Mouse (Mus musculus): ENCODE results near the gene Tusc2. TPM values are rescaled to one million over a fixed set of nuclear protein-coding genes. Genes with fewer than 3 reads are reported as not detected.

Tusc2 gene
- polyA plus RNA-seq, 1 experiment = 25.0 TPM

DNA sequence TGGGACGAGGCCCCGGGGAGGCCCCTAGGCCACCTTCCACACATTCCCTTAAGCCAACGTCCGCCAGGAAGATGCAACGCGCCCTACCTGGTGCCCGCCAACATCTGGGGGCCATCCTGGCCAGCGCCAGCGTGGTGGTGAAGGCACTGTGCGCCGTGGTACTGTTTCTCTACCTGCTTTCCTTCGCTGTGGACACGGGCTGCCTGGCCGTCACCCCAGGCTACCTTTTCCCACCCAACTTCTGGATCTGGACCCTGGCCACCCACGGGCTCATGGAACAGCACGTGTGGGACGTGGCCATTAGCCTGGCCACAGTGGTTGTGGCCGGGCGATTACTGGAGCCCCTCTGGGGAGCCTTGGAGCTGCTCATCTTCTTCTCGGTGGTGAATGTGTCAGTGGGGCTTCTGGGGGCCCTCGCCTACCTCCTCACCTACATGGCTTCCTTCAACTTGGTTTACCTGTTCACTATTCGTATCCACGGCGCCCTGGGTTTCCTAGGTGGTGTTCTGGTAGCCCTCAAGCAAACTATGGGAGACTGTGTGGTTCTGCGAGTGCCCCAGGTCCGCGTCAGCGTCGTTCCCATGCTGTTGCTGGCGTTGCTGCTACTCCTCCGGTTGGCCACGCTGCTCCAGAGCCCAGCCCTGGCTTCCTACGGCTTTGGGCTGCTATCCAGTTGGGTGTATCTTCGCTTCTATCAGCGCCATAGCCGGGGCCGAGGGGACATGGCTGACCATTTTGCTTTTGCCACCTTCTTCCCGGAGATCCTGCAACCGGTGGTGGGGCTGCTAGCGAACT, 28.4 kb upstream of the Tusc2 start:
- Histone ChIP-seq H3K79me2 (ENCODE audit: control insufficient read depth, insufficient read depth) (peaks cover 34% of the 10 kb centered on the region), H3K27me3 (ENCODE audit: control insufficient read depth, insufficient read depth, insufficient read length) (no peaks in the 10 kb centered on the region), H3ac (ENCODE audit: control insufficient read depth, insufficient read length) (peak overlapping the region; percentile 73), H3K4me2 (ENCODE audit: low read depth) (peak overlapping the region; percentile 86), H3K4me3 (peak overlapping the region; percentile 92), H3K36me3 (ENCODE audit: control insufficient read depth, insufficient read depth) (peaks cover 10% of the 10 kb centered on the region)
- TF ChIP-seq REST (IDR thresholded peaks at IDR 0.05; ENCODE audit: insufficient read depth, insufficient read length) (no peak), TCF3 (IDR thresholded peaks at IDR 0.05; ENCODE audit: insufficient read length, low read depth) (no peak), POLR2AphosphoS2 (IDR thresholded peaks at IDR 0.05; ENCODE audit: insufficient read length, low read depth) (no peak), TCF12 (IDR thresholded peaks at IDR 0.05; ENCODE audit: insufficient read depth, poor library complexity, severe bottlenecking) (no peak), USF1 (IDR thresholded peaks at IDR 0.05; ENCODE audit: low read depth) (no peak), MAX (IDR thresholded peaks at IDR 0.05; ENCODE audit: low read depth) (no peak), MYOG (IDR thresholded peaks at IDR 0.05; ENCODE audit: control insufficient read depth in 1 of 3, insufficient read depth in 1 of 3, insufficient read length in 2 of 3, low read depth in 2 of 3) (no peak), E2F4 (IDR thresholded peaks at IDR 0.05; ENCODE audit: insufficient read depth) (no peak), MYOD1 (IDR thresholded peaks at IDR 0.05; ENCODE audit: control insufficient read depth in 1 of 3, insufficient read length in 2 of 3, low read depth in 2 of 3) (no peak), SRF (IDR thresholded peaks at IDR 0.05; ENCODE audit: control insufficient read depth, insufficient read length, low read depth) (no peak), POLR2A (IDR thresholded peaks at IDR 0.05; ENCODE audit: insufficient read length, low read depth) (no peak), CEBPB (IDR thresholded peaks at IDR 0.05; ENCODE audit: insufficient read depth, poor library complexity, severe bottlenecking) (no peak)

DNA sequence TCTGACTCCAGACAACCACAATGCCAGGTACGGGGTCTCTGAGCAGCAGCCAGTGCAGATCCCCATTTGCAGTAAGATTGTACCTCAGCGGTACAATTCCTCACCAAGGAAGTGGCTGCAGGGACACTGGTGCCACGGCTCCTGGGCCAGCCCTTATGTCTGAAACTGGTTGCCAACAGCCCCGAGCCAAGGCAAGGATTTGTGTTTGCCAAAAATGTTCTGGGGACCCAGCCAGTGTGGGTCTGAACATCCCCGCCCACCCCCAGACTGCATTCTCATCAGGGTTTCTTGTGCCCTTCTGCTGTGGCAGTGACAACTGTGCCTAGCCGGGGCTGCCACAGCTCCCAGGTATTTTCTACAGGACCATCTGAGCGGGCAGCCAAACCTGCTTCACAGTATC, 24.8 kb upstream of the Tusc2 start:
- H3ac ChIP-seq (ENCODE audit: control insufficient read depth, insufficient read length) = no peak overlapping the region
- no peak overlapping the region for H3K4me2 ChIP-seq (ENCODE audit: low read depth)
- no peaks in the 10 kb centered on the region for H3K27me3 ChIP-seq (ENCODE audit: control insufficient read depth, insufficient read depth, insufficient read length)
- H3K4me3 ChIP-seq = no peak overlapping the region
- H3K79me2 ChIP-seq (ENCODE audit: control insufficient read depth, insufficient read depth) = peaks cover 34% of the 10 kb centered on the region
- peaks cover 10% of the 10 kb centered on the region for H3K36me3 ChIP-seq (ENCODE audit: control insufficient read depth, insufficient read depth)
- TF ChIP-seq CEBPB (IDR thresholded peaks at IDR 0.05; ENCODE audit: insufficient read depth, poor library complexity, severe bottlenecking) (no peak), POLR2A (IDR thresholded peaks at IDR 0.05; ENCODE audit: insufficient read length, low read depth) (no peak), REST (IDR thresholded peaks at IDR 0.05; ENCODE audit: insufficient read depth, insufficient read length) (no peak), MYOD1 (IDR thresholded peaks at IDR 0.05; ENCODE audit: control insufficient read depth in 1 of 3, insufficient read length in 2 of 3, low read depth in 2 of 3) (no peak), TCF3 (IDR thresholded peaks at IDR 0.05; ENCODE audit: insufficient read length, low read depth) (no peak), POLR2AphosphoS2 (IDR thresholded peaks at IDR 0.05; ENCODE audit: insufficient read length, low read depth) (no peak), TCF12 (IDR thresholded peaks at IDR 0.05; ENCODE audit: insufficient read depth, poor library complexity, severe bottlenecking) (no peak), MAX (IDR thresholded peaks at IDR 0.05; ENCODE audit: low read depth) (no peak), SRF (IDR thresholded peaks at IDR 0.05; ENCODE audit: control insufficient read depth, insufficient read length, low read depth) (no peak)

GRCm38 (mm10) chr9:107538711-107539110, 24.3 kb upstream of the Tusc2 start:
- TF ChIP-seq SRF (IDR thresholded peaks at IDR 0.05; ENCODE audit: control insufficient read depth, insufficient read length, low read depth) = no peak
- TF ChIP-seq TCF3 (IDR thresholded peaks at IDR 0.05; ENCODE audit: insufficient read length, low read depth) = no peak
- no peak for TF ChIP-seq CEBPB (IDR thresholded peaks at IDR 0.05; ENCODE audit: insufficient read depth, poor library complexity, severe bottlenecking)
- no peak for TF ChIP-seq REST (IDR thresholded peaks at IDR 0.05; ENCODE audit: insufficient read depth, insufficient read length)
- Histone ChIP-seq H3ac (ENCODE audit: control insufficient read depth, insufficient read length) (no peak overlapping the region), H3K27me3 (ENCODE audit: control insufficient read depth, insufficient read depth, insufficient read length) (no peaks in the 10 kb centered on the region), H3K79me2 (ENCODE audit: control insufficient read depth, insufficient read depth) (peaks cover 34% of the 10 kb centered on the region), H3K36me3 (ENCODE audit: control insufficient read depth, insufficient read depth) (peaks cover 10% of the 10 kb centered on the region), H3K4me2 (ENCODE audit: low read depth) (no peak overlapping the region), H3K4me3 (no peak overlapping the region)

DNA sequence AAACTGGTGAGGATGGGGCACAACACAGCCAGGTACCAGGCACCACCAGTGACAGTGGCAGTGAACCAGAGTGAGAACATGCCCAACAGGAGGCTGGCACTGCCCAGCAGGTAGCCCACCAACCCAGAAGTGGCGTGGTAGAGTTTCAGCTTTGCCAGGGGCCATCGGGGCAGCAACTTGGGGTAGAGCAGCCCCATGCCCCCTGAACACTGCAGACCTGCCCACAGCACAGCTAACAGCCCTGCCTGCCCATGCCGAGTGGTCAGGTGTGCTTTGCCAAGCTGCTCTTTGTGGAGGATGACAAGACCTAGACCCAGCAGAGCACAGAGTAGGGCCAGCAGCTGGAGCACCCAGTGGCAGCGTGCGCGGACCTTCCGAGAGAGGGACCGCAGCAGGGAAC, 23.1 kb upstream of the Tusc2 start:
- Histone ChIP-seq H3ac (ENCODE audit: control insufficient read depth, insufficient read length) (no peak overlapping the region), H3K79me2 (ENCODE audit: control insufficient read depth, insufficient read depth) (peaks cover 26% of the 10 kb centered on the region), H3K4me3 (no peak overlapping the region), H3K4me2 (ENCODE audit: low read depth) (no peak overlapping the region), H3K36me3 (ENCODE audit: control insufficient read depth, insufficient read depth) (peaks cover 10% of the 10 kb centered on the region), H3K27me3 (ENCODE audit: control insufficient read depth, insufficient read depth, insufficient read length) (no peaks in the 10 kb centered on the region)
- TF ChIP-seq POLR2A (IDR thresholded peaks at IDR 0.05; ENCODE audit: insufficient read length, low read depth) (peak; percentile 24), POLR2AphosphoS2 (IDR thresholded peaks at IDR 0.05; ENCODE audit: insufficient read length, low read depth) (peak; percentile 70), MYOD1 (IDR thresholded peaks at IDR 0.05; ENCODE audit: control insufficient read depth in 1 of 3, insufficient read length in 2 of 3, low read depth in 2 of 3) (no peak)

- H3K36me3 ChIP-seq (ENCODE audit: control insufficient read depth, insufficient read depth) = peaks cover 10% of the 10 kb centered on the region
- no peak overlapping the region for H3K4me3 ChIP-seq
- H3K79me2 ChIP-seq (ENCODE audit: control insufficient read depth, insufficient read depth) = peaks cover 21% of the 10 kb centered on the region
- no peak overlapping the region for H3K4me2 ChIP-seq (ENCODE audit: low read depth)
- H3ac ChIP-seq (ENCODE audit: control insufficient read depth, insufficient read length) = no peak overlapping the region
- no peaks in the 10 kb centered on the region for H3K27me3 ChIP-seq (ENCODE audit: control insufficient read depth, insufficient read depth, insufficient read length)
- TF ChIP-seq MAX (IDR thresholded peaks at IDR 0.05; ENCODE audit: low read depth) = no peak
- no peak for TF ChIP-seq MYOD1 (IDR thresholded peaks at IDR 0.05; ENCODE audit: control insufficient read depth in 1 of 3, insufficient read length in 2 of 3, low read depth in 2 of 3)
- no peak for TF ChIP-seq TCF12 (IDR thresholded peaks at IDR 0.05; ENCODE audit: insufficient read depth, poor library complexity, severe bottlenecking)
- no peak for TF ChIP-seq MYOG (IDR thresholded peaks at IDR 0.05; ENCODE audit: control insufficient read depth in 1 of 3, insufficient read depth in 1 of 3, insufficient read length in 2 of 3, low read depth in 2 of 3)
- no peak for TF ChIP-seq E2F4 (IDR thresholded peaks at IDR 0.05; ENCODE audit: insufficient read depth)
- no peak for TF ChIP-seq TCF3 (IDR thresholded peaks at IDR 0.05; ENCODE audit: insufficient read length, low read depth)
- no peak for TF ChIP-seq SRF (IDR thresholded peaks at IDR 0.05; ENCODE audit: control insufficient read depth, insufficient read length, low read depth)
- TF ChIP-seq POLR2AphosphoS2 (IDR thresholded peaks at IDR 0.05; ENCODE audit: insufficient read length, low read depth) = no peak
Measured at GRCm38 (mm10) chr9:107540420-107540819, 22.6 kb upstream of the Tusc2 start.
